Mouse (Mus musculus): ENCODE data around the gene Nbeal2. TPM values are rescaled to one million over a fixed set of nuclear protein-coding genes. Genes with fewer than 3 reads are reported as not detected.

Nbeal2 gene
- total RNA-seq, 4 experiments from 2014 or later = 2.1 to 4.2 (median 3.1) TPM

GRCm38 (mm10) chr9:110617081-110617480 is 36.9 kb downstream of the Nbeal2 start:
- DNase-seq (ENCODE audit: low spot score in 2 of 2) = no peak

- DNase-seq (ENCODE audit: low spot score in 2 of 2) = no peak
Observed at GRCm38 (mm10) chr9:110611471-110611870, 42.5 kb downstream of the Nbeal2 start.

GRCm38 (mm10) chr9:110583521-110583920 is 70.4 kb downstream of the Nbeal2 start:
- no peak for DNase-seq (ENCODE audit: low spot score in 2 of 2)

- DNase-seq (ENCODE audit: low spot score in 2 of 2) = no peak
Observed at GRCm38 (mm10) chr9:110582161-110582560, 71.8 kb downstream of the Nbeal2 start.

Small RNA genes lying within 50 kb of the gene (microRNA-seq; reads per million reads assigned to microRNA genes)
- gene Mir8107 = not detected

Other genes starting within 250 kb of the Nbeal2 start
- gene Ptpn23, start 245.9 kb downstream of the Nbeal2 start, total RNA-seq (2022) = 1 to 10 TPM; 7.6 to 9.9 (median 8.4) TPM
- gene Ngp, start 234.4 kb downstream of the Nbeal2 start, total RNA-seq (2022) = not detected
- 1 to 10 TPM; 5.2 to 7.9 (median 6.6) TPM for gene Klhl18, start 177.5 kb downstream of the Nbeal2 start, total RNA-seq (2022)
- gene Kif9, start 177.2 kb downstream of the Nbeal2 start, total RNA-seq (2022) = under 1 TPM in 1 of 4 experiments, not detected in 3; 0.12 TPM
- gene Setd2, start 121.6 kb downstream of the Nbeal2 start, total RNA-seq (2022) = 10 to 100 TPM; 19.6 to 27.3 (median 25.4) TPM
- under 1 TPM; 0.27 to 0.88 (median 0.44) TPM for gene Nradd, start 29.7 kb downstream of the Nbeal2 start, total RNA-seq (2022)
- gene Ccdc12, start 2.3 kb upstream of the Nbeal2 start, total RNA-seq (2022) = 10 to 100 TPM; 38.8 to 53.8 (median 47.0) TPM
- gene Myl3, start 87.7 kb upstream of the Nbeal2 start, total RNA-seq (2022) = 100 to 1,000 TPM; 644 to 855 (median 660) TPM
- 1 to 10 TPM in 2 of 4 experiments, under 1 TPM in 2; 0.44 to 1.4 (median 1.0) TPM for gene Pth1r, start 93.0 kb upstream of the Nbeal2 start, total RNA-seq (2022)
- gene Prss42, start 144.0 kb upstream of the Nbeal2 start, total RNA-seq (2022) = not detected
- gene Prss44, start 159.8 kb upstream of the Nbeal2 start, total RNA-seq (2022) = not detected
- not detected for gene Prss43, start 172.5 kb upstream of the Nbeal2 start, total RNA-seq (2022)
- not detected for gene Prss45, start 180.4 kb upstream of the Nbeal2 start, total RNA-seq (2022)
- not detected for gene Prss46, start 190.3 kb upstream of the Nbeal2 start, total RNA-seq (2022)
- not detected for gene Prss50, start 203.8 kb upstream of the Nbeal2 start, total RNA-seq (2022)
- 1 to 10 TPM; 2.6 to 3.2 (median 2.9) TPM for gene Als2cl, start 225.7 kb upstream of the Nbeal2 start, total RNA-seq (2022)
- gene Tmie, start 226.0 kb upstream of the Nbeal2 start, total RNA-seq (2022) = under 1 TPM; 0.41 to 0.81 (median 0.64) TPM